Mouse (Mus musculus) thymus, adult 2 months (tissue): ENCODE data around the gene Rbms3.

Experiments used
- CTCF ChIP-seq: fragments of 200-500 bp; IDR thresholded peaks from 2 replicates; pipeline ENCODE4 v1.5.1; 2012; ENCODE audit warnings: mild to moderate bottlenecking, control low read depth, low read length, moderate library complexity, borderline replicate concordance; ENCODE audit not compliant: control insufficient read depth, poor library complexity, insufficient read depth; ENCODE audit errors: extremely low read depth
- POLR2A ChIP-seq: fragments of 200-500 bp; IDR thresholded peaks from 2 replicates; pipeline ENCODE4 v1.6.1; 2012; ENCODE audit warnings: mild to moderate bottlenecking, low read length, control low read depth, moderate library complexity; ENCODE audit not compliant: control insufficient read depth, poor library complexity, insufficient read depth; ENCODE audit errors: extremely low read depth

- no peak for TF ChIP-seq POLR2A
- no peak for TF ChIP-seq CTCF
These were observed 541.4 kb downstream of the Rbms3 start for GRCm38 (mm10) chr9:117088309-117088708.
